Mouse (Mus musculus) urinary bladder, postnatal 25 days (tissue): Measurements from ENCODE around the gene Itga6.

Experiments used
- DNase-seq: peaks from one replicate; pipeline ENCODE4 v3.0.0; 2022; ENCODE audit warnings: low spot score

The Itga6 gene

DNA sequence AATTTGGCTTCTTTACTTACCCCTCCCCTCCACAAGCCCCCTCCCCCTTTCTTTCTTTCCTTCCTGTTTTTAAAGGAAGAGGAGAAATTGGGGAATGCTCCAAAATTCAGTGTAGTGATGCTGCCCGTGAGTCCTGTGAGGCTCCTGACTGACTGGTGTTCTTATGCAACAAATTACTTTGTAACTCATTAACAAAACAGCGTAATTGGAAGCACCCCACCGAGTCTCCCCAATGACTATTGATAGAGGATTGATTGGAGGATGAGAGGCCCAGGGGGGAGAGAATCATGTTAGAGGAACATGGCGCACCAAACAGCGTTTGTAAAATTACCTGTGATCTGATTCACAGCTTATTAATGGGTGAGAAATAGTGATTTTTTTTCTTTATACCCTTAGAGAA is 109.7 kb downstream of the Itga6 start:
- no peak for DNase-seq

DNA sequence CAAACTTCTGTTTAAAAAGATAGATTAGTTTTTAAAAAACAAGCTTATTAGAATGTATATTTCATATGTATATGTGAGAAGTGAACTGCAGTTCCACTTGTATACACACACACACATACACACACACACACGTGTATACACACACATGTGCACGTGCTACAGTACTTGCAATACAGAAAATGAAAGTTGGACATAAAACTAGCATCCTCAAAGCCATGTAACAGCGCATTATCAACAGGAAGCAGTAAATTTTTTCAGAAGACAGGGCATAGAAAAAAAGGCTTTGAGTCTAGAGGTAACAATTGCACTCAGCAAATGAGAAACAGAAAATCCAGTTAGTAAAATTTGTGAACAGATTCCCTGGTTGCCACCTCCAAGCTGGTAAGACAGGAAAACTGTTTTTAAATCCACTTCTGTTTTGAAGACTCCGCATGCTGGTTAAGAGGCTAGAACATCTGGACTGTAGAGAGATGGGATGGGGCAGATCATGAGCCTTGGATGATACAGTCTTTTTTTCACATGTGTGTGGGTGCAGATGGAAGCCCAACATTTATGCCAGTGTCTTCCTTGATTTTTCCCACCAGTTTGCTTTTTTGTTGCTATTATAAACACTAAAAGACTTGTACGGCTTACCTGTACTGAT is 118.2 kb downstream of the Itga6 start:
- no peak for DNase-seq

DNA sequence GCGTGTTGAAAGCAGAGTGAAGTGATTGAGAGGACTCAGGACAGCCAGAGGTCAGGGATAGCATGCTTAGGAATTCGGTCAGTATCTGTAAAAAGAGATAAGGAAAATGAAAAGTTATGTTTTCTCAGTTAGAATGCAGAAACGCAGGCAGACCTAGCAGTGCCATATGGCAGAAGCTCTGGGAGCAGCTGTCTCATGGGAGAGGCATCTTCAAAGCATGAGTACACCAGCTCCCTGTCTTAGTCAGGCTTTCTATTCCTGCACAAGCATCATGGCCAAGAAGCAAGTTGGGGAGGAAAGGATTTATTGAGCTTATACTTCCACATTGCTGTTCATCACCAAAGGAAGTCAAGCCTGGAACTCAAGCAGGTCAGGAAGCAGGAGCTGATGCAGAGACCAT is 119.6 kb downstream of the Itga6 start:
- DNase-seq = no peak

DNA sequence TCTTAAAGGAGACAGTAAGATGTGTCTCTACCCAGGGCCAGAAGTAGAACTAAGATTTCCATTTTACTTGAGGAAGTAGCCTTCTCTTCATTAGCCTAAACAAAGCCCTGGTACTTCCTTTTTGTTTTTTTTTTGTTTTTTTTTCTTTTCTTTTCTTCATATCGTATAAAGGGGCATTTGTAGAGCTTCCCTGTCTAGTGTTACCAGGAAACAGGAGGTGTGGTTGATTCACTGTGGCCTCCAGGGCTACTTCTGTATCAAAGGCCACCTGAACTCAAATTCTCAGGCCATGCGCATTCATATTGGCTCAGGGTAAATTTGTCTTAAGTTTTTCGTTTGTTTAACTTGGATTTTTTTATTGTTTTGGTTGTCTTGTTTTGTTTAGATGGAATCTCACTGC is 120.5 kb downstream of the Itga6 start:
- no peak for DNase-seq

DNA sequence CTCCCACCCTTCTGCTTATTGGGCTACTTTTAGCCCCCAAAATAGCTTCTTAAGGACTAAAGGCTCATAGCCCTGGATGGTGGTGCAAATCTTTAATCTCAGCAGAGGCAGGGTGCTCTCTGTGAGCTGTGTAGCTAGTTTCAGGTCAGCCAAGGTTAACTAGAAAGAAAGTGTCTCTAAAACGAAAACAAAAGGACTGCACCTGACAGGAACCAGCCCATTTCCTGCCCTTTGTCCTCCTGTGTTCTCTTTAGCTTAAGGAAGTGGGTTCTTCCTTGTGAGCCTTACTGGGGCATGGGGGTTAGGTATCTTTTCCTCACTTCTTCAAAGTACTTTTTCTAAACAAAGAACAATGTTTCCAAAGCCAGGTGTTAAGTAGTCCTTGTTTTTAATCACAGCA is 121.1 kb downstream of the Itga6 start:
- DNase-seq = no peak

DNA sequence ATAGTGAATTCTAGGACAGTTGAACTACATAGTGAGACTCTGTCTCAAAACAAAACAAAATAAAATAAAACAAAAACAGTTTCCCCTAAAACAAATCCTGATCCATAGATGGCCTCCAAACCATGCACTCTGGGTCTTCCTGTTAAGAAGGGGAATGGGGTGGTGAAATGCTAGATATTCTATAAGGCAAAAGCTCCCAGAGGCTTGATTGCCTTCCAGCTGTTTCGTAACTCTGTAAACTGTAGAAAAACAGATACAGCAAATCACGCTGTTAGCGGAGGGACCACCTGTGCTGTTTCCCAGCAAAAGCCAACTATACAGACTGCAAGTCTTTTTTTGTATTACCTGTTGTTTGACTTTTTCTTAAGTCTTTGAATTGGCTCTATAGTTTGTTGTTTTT is 121.6 kb downstream of the Itga6 start:
- DNase-seq = no peak

DNA sequence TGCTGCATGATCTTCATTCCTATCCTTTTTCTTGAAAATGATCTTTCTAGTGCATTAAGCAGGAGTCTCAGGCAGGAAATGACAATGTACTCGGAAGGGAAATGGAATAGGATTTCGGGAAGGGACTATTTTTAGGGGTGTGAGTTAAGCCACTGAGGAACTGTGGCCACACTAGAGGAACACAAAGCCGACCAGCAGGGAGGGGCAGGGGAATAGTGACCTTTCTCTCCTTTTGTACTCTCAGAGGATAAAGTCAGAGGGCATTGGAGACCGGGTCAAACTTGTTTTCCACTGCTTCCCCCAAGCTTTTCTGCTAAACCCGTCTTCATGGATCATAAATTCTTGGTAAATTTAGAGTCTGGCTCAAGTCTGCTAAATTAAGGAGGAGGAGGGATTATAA is 122.1 kb downstream of the Itga6 start:
- no peak for DNase-seq

DNA sequence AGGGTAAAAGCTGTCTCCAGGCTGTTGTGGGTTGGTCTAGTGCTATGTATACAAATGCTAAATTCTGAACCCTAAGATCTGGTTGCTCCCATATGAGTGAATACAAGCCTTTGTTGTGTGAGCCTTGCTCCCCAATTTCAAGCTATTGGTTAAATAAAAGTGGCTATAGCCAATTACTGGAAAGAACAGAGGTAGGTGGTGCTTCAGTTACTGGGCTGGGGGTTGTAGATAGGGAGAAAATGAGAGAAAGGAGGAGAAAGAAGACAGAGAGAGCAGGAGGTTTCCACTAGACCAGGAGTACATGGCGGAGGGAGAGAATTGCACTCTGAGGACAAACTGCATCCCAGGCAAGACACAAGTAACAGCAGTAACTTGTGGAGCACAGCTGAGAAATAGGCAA is 122.8 kb downstream of the Itga6 start:
- DNase-seq = no peak

DNA sequence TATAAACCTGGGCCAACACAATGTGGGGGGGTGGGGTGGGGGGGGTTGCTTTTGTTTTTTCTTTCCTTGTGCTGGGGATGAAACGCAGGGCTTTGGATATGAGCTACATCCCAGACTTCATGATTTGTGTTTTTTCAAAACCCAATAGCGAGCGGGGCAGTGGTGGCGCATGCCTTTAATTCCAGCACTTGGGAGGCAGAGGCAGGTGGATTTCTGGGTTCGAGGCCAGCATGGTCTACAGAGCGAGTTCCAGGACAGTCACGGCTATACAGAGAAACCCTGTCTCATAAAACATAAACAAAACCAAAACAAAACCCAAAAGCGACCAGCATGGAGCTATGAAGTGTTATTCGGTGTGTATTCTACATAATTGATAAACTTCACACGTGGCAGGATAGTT is 126.7 kb downstream of the Itga6 start:
- no peak for DNase-seq

DNA sequence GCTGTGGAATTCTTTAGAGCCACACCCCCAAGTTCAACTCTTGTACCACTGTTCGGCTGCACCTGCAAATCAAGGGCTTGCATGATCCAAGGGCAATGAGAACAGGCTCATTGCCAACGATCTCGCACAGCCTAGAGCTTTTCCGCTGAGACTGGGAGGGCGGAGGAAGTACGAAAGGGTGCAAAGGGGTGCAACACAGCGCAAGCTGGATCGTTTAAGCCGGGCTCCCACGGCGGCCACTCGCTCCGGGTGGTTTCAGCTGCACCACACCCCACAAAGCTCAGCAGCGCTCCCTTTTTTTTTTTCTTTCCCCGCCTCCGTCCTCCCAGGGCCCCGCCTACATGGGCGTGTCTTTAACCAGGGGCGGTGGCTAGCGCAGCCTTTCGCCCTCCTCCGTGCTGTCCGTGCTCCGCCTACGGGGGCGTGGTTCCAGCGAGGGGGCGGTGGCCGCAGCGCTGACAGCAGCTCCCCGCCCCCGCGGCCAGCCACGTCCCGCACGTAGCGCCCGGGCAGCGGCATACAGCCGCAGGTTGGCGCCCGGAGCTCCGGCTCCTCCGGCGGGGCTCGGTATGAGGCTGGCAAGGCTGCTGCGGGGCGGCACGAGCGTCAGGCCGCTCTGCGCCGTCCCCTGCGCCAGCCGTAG is 127.5 kb downstream of the Itga6 start, which contains the start of gene Pdk1:
Gene Pdk1, plus strand, starts transcription at position 424 of the 643 bp plus-strand sequence.
- peak; percentile 99 for DNase-seq

DNA sequence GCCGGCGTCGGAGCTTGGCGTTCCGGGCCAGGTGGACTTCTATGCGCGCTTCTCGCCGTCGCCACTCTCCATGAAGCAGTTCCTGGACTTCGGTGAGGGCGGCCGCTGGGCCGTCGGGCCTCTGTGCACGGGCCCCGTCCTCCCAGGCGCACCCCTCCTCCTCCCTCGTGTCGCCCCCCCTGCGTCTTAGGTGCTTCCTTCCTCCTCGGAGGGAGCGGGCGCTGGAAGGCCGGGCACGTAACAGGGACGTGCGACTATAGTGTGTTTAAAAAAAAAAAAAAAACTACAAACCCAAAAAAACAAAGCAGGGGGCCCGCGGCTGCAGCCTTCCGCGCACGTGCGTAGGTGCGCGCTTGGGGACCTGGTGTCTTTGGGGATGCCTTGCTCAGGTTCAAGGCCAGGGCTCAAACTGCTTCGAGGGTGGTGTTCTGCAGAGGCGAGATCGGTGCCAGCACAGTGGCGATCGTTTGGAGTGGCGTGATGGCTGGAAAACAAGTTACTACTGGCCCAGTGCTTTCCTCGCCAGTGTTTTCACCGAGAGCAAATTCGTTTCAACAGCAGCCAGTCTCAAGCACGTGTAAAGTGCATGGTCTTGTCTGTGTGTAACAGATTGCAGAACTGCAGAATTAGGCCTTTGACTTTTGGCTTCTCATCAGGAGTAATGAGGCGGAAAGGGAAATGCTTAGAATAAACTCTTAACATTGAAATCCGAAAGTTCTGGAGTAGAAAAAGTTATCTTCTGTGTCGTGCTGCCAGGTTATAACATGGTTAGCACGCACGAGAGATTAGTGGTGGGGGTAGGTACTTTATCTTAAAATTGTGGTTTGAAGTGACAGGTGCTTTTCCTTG is 128.3 kb downstream of the Itga6 start:
- DNase-seq = peak; percentile 41

DNA sequence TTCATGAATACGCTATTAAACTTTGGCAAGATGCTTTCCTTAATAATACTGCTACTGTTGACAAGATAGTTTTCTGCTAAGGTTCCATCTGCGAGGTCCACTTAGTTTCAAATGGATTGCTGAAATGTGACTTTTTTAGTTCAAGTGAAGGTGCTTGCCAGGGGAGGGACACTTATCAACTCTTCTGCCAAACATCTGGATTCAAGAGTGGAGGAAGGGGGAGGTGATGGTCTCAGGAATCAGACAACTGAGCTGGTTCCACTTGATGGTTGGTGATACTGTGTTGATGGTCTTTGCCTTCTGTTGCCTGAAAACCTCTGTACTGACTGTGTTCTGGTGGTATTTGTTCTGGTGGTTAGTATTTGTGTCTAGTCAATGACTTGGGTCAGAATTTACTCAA is 129.0 kb downstream of the Itga6 start:
- DNase-seq = no peak

DNA sequence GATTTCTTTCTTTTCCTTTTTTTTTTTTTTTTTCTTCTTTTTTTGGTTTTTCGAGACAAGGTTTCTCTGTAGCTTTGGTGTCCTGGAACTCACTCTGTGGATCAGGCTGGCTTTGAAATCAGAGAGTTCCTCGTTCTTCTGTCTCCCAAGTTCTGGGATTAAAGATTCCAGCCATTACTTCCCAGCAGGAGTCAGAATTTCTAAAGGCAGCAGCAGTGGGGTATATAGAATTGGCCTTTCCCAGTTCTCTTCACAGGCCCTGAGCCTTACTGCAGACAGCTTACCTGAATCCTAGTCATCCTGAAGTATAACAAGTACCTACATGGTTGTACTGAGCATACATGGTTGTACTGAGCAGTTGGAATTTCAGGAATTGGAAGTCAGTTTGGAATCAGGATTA is 129.4 kb downstream of the Itga6 start:
- DNase-seq = no peak

DNA sequence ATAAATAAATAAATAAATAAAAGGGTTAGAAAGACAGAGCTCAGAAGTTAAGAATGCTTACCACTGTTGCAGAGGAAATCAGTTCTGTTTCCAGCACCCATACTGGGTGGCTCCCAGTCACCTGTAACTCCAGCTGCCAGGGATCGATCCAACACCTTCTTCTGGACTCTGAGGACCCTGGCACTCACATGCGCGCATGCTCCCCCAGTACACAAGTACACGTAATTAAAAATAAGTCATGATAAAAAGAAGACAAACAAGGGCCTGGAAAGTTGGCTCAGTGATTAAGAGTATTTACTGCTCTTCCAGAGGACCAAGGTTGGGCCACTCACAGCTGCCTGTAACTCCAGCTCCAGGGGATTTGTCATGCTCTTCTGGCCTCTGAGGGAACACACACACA is 132.4 kb downstream of the Itga6 start:
- DNase-seq = no peak

DNA sequence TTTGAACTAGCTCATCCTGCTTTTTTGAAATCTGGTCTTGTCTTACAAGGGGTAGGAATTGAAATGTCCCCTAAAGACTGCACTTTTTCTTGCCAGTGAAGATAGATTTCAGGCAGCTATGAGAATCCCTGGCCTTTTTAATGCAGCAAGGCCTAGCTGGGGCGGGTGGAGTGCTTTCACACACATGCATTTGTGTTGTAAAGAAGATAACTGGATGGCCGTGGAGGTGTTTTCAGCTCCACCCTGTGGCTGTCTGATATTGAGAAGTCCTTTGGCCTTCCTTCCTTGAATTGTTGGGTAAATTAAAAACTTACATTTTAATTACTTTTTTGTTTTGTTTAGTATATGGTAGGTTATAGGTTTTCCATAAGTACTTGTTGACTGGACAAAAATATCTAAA is 133.0 kb downstream of the Itga6 start:
- DNase-seq = no peak

DNA sequence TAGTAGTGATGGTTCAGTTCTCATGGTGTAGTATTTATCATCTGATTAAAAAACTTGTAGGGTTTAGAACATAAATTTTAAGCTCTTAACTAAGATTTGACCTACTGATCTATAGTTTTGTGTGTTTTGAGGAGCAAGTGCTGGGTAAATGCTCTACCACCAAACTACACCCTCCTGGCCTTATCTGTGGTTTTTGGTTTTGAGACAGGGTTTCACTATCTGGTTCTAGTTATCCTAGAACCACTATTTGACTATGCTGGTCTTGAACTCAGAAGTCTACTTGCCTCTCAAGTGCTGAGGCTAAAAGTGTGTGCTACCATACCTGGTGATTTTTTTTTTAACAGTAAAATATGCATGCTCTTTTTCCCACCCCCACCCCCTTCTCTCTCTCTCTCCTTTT is 133.5 kb downstream of the Itga6 start:
- DNase-seq = no peak

DNA sequence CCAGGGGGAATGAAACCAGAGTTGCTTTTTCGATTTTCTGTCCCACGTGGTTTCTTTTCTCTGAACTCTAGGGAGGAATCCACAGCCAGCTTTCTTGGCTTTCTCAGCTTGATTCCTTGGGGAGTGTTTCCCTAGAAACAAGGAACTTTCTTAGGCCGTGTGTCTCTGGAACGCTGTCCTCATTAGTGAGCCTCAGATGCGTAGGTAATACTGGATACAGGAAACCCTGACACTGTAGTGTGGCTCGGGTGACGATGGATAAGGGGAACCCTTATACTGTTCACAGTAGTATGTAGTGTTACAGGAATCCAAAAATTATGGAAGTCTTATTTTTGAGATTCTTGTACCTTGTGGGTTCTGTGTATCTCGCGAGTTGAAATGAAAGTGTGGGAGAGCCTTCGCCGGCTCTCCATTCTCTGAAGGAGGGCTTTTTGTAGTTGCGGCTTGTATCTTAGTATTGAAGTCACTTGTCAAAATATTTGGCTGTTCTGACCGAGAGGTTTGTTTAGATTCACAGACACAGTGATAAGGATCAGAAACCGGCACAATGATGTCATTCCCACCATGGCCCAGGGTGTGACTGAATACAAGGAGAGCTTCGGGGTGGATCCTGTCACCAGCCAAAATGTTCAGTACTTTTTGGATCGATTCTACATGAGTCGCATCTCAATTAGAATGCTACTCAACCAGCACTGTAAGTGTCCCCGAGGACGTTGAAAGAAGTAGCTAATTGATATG is 137.7 kb downstream of the Itga6 start:
- no peak for DNase-seq

DNA sequence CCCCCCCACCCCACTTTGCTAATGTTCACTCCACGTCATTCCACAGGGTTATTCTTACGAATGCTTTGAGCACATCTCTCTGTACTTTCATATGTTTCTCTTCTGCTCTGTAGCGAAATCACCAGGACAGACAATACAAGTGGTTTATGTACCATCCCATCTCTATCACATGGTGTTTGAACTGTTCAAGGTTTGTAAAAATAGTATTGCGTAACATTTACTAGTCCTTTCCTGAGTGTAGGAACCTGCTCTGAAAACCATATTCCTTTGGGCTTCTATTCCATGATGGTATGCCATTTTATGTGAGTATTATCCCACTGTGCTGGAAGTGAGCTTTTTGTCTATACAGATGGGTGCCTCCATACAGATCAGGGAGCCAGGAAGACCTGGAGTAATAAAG is 141.9 kb downstream of the Itga6 start:
- DNase-seq = no peak

DNA sequence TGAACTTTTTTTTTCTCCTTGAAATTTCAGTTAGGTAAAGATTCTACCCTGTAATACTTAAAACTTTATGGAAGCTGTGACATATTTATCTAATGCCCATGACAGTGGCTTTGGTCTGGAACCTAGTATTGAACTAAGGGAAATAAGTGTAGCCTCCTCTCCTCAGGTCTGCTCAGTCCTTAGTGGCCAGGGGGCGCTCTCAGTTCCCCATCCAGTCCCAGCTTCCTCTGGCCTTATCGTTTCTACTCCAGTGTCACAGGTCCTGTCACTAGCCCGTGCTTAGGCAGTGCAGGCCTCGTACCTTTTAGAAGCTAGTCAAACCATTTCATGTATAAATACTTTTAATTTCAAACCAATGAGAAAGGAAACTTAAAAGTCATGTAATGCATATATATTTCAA is 143.0 kb downstream of the Itga6 start:
- DNase-seq = no peak

DNA sequence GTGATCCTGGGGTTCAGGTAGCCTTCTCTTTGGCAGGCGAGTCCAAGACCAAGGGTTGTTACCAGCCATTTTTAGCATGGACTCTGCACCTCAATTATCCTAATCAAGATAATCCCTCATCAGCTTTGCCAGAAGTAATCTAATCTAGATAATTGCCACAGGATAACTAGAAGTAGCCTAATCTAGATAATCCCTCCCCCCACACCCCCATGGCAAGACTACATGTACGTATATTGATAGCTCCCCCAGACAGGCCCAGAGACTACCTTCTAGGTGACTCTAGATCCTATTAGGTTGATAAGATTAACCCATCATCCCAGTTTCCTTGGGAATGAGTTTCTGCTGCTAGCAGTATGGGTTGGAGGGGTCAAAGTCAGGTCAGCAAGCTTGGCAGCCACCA is 146.1 kb downstream of the Itga6 start:
- no peak for DNase-seq

DNA sequence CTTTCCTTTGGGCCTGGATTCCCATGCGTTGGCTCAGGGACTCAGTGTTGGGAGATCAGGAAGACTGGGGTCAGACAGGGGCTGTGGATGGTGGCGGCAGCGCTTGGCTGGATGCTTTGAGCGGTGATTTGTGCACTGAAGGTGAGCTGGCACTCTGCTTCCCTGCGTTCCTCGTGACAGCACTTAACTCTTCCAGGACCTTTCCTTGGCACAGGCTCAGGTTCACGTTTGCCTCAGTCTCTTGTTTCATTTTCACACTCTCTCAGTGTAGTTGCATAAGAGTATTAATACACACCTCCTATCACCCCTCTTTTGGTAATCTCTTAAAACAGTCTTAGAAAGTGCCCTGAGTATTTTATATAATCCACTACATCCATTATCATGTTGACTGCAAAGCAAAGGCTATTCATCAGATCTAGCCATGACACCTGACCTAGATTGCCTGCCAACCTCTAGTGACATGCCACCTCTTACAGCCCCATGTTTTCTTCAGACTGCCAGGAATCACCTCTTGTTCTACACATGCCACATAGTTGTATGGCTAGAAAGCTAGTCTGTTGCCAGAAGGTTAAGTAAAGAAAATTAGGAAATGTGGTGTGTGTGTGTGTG is 147.4 kb downstream of the Itga6 start:
- DNase-seq = no peak
